Mouse (Mus musculus): ENCODE measurements around the gene Trim67.

The Trim67 gene

DNA sequence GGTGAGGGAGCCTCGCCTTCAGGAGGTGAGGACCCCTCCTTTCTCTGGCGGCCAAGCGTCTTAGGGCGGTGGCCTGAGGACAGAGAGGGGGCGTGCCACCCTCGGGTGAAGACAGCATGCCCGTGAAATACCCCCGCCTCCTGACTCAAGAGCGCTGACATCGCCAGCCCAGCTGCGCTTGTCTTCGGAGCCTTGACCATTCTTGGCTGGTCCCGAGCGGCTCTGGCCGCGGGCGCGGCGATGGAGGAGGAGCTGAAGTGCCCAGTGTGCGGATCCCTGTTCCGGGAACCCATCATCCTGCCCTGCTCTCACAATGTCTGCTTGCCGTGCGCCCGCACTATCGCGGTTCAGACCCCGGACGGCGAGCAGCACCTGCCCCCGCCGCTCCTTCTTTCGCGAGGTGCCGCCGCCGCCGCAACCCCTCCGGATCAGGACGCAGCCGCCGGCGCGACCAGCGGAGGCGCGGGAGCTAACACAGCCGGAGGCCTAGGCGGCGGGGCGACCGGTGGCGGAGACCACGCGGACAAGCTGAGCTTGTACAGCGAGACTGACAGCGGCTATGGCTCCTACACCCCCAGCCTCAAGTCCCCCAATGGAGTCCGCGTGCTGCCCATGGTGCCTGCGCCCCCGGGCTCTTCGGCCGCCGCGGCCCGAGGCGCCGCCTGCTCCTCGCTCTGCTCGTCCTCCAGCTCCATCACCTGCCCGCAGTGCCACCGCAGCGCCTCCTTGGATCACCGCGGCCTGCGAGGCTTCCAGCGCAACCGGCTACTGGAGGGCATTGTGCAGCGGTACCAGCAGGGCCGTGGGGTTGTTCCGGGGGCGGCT lies 981 bp downstream of the Trim67 start:
- peak in 1 of 2 experiments; percentile 51 for DNase-seq (ENCODE audit: inconsistent age in 2 of 2, low spot score in 1 of 2)

DNA sequence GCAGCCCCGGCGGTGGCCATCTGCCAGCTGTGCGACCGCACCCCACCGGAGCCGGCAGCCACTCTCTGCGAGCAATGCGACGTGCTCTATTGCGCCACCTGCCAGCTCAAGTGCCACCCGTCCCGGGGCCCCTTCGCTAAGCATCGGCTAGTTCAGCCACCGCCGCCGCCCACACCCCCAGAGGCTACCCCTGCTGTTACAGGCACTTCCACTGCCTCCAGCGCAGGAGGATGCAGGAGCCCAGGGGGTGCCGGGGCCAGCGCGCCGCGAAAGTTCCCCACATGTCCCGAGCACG lies 1.5 kb downstream of the Trim67 start:
- DNase-seq (ENCODE audit: inconsistent age in 2 of 2, low spot score in 1 of 2) = peak; percentile 52 to 84

DNA sequence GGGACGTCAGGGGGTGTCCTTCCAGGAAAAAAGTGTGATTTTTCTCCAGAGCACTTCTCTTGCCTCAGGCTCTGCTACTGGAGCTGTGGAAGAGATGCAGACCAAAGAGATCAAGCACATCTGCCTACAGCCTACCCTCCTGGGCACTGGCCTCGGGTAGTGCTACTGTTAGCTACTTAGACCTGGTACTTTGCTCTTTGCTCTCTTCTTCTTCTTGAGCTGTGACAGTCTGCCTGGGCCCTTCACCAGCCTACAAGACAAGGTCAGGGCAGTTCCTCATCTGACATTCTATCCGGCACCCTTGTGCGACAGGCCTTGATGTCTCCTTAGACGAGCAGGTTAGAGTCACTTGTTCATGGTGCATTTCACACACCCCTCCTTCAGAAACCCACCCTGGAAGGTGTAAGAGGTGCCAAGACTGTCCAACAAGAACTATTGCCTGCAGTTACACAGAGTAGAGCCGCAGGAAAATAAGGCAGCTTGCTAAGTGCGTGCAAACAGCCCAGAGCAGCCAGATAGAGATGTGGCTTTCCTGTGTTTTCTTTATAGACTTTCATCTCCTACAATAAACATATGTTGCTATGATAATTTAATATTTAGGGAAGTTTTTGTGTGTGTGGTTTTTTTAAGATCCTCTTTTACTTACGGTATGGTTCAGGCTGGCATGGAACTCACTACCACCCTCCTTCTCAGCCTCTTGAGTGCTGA lies 3.0 kb downstream of the Trim67 start:
- DNase-seq (ENCODE audit: inconsistent age in 2 of 2, low spot score in 1 of 2) = no peak

DNA sequence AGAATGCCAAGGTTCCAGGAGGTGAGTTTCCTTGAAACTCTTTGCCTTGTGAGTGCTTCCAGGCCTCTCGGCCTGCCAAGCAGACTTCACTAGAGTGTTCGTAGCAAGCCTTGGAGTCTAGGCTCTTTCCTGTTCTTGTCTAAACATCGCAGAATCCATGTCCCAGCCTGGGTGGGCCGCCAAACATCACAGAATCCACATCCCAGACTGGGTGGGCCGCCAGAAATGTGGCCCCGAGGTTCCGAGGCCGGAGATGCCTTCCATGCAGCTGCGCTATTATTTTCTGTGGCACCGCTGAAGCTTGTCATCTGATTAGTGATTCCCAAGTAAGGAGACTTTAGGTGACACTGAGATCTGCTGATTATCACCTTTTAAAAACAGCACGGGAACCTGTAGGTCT lies 7.7 kb downstream of the Trim67 start:
- DNase-seq (ENCODE audit: inconsistent age in 2 of 2, low spot score in 1 of 2) = no peak

DNA sequence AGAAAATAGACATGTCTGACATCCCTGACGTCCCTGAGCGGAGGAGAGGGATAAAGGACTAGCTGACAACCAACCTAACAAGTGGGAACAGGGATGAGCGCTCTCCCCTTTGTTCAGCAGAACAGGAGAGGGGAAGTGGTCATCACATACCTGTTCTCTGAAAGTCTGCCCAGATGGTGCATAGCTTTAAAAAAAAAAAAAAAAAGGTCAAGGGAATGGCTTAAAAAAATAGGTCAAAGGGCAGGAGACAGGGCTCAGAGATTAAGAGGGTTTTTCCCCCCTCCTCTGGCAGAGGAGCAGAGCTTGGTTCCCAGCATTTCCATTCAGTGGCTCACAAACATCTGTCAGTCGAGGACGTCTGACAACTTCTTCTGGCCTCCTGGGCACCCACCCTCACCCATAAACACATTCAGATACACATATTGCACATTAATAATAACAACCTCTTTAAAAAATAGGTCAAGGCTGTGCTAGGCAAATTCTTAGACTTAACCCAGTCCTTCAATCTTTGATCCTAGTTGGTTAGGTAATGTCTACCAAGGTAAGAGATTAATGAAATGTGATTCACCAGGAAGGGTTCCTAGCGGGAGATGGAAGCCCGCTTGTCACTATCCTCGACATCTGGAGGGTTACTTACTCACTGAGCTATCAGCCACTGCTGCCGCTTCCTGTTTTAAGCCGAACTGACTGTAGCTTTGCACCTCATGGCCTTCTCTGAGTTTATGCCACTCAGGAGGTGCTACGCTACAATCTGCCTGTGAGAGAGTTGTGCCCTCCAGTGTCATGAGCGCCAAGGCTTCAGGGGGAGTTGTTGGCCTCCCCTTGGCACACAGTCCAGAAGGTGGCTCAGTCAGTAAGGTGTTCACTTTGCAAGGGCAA lies 11.2 kb downstream of the Trim67 start:
- DNase-seq (ENCODE audit: inconsistent age in 2 of 2, low spot score in 1 of 2) = no peak

DNA sequence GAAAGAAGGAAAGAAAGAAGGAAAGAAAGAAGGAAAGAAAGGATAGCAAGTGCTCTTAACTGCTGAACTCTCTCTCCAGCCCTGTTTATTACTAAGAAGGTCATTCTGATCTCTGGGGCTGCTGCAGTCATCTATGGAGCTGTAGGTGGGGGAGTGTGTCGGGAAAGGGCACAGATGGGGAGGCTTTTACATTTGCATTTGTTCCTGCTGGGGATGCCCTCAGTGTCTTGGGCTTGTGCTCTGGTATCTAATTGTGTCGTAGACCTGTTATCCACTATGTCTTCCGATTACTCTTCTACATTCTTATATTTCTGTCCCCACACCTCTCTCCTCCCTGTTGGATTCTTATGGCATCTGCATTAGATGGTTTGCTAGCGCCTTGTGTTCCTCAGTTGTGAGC lies 13.1 kb downstream of the Trim67 start:
- DNase-seq (ENCODE audit: inconsistent age in 2 of 2, low spot score in 1 of 2) = no peak

DNA sequence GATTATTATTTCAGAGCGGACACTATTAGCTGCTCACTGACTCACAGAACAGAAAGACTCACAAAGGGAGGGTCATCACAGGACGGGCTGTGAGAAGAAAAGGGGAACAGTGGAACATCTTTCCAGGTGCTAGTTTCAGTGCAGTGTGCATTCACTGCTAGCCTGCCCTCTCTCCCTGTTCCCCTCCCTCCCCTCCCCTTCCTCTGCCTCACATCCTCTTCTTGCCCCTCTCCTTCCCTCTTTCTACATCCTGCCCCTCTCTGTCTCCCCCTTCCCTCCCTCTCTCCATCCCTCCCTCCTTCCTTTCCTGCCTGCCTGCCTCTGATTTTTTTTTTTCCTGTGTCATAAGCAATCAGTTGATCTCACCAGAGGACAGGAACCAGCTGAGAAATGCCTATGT lies 16.5 kb downstream of the Trim67 start:
- no peak for DNase-seq (ENCODE audit: inconsistent age in 2 of 2, low spot score in 1 of 2)

DNA sequence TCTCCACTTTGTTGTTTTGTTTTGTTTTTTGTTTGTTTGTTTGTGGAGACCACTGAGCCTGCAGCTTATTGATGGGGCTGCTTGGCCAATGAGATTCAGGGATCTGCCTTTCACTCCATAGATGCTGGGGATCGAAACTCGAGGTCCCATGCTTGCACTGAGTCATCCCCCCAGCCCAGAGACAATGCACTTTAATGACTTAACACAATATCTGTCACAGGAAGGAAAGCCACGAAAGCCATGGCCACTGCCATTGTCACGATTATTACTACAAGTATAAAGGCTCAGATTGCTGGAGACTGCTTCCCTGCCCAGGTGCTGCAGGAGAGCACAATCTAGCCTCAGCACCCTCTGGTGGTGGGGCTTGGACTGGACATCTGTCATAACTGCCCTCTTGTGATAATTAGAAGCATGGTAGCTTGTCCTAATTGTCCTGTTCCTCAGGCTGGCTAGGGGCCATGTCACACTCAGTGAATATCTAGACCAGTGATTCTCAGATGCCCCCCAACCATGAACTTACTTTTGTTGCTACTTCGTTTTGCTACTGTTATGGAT lies 17.2 kb downstream of the Trim67 start:
- DNase-seq (ENCODE audit: inconsistent age in 2 of 2, low spot score in 1 of 2) = peak in 1 of 2 experiments; percentile 51

DNA sequence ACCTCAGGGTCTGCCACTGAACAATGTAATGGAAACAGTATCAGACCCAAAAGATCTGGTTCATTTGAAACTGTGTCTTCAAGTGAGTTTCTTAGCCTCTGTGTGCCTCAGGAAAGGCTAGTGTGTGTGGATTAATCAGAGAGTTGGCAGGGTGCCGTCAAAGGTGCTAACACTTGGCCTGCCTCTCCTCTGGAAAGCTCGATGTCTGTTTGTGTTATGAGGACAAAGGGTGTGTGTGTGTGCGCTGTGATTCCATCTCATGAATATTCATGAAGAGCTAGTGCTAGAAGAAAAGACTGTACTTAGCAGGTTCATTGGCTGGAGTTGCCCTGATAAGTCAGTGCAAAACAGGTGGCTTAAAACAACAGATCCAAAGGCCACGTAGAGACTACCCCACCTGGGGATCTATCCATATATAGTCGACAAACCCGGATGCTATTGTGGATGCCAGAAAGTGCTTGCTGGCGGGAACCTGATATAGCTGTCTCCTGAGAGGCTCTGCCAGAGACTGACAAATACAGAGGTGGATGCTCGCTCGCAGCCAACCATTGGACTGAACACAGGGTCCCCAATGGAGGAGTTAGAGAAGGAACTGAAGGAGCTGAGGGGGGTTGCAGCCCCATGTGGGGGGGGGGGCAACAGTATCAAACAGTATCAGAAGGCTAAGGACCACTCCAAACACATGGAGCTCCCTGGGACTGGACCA lies 17.9 kb downstream of the Trim67 start:
- no peak for DNase-seq (ENCODE audit: inconsistent age in 2 of 2, low spot score in 1 of 2)

DNA sequence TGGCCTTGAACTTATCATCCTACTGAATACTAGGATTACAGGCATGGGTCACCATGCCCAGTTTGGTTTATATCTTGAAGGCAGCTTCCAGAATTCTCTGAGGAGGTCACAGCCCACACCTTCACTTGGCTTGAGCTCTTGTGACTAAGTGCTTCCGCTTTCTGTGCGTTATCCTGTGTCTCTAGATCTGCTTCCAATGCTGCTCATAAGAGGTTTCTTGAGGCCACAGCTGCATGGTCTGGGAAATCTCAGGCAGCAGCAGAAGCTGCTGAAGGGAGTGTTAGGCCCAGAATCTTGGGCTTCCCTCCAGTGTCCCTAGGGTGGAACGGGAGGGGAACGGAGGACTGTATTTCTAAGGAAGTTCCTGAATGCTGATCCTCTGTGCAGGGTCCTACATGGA lies 20.4 kb downstream of the Trim67 start:
- DNase-seq (ENCODE audit: inconsistent age in 2 of 2, low spot score in 1 of 2) = no peak

DNA sequence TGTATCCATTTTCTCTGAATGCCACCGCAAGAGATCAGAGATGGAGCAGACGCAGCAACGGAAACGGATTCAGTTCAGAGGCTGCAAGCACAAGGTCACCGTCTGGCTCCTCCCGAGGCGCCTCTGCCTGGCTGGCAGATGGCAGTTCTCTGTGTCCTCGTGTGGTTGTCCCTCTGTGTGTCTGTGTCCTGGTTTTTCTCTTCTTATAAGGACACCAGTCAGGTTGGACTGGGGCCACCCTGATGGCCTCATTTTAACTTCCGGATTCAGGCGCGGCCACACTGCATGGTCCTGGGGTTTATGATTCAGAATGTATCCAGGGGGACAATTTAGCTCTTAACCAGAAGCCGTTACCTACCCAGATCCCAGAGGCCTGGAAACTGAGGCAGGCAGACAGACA lies 23.0 kb downstream of the Trim67 start:
- DNase-seq (ENCODE audit: inconsistent age in 2 of 2, low spot score in 1 of 2) = peak in 1 of 2 experiments; percentile 26

DNA sequence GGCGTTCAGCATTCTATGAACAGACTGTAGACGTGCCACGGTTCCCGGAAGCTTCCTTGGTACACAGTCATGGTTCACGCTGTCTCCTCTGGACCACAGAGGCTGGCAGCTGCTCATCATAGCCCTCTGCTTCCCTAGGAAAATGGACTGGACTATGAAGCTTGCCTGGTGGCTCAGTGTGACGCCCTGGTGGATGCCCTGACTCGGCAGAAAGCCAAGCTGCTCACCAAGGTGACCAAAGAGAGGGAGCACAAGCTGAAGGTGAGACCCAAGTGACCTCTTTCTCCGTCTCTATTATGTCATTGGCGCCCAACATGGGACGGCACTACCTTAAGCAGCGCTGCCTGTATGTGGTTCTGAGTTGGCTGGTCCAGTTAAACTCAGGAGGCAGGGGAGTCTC lies 24.0 kb downstream of the Trim67 start:
- DNase-seq (ENCODE audit: inconsistent age in 2 of 2, low spot score in 1 of 2) = no peak

DNA sequence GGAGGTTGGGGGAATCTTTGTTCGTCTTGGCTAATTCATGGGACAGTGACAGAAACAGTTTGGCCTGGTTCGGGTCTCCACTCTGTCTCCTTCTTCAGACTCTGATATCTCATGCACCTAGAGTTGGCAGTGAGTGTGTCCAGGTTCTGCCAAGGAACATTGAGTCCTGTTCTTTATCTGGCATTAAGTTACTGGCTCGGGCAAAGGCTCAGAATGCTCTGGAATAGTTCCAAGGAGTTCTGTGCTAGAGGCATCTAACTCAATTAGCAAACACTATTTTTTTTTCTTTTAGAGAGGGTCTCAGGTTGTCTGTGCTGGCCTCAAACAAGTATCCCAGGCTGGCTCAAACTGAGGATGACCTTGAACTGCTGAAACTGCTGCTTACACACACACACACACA lies 24.5 kb downstream of the Trim67 start:
- DNase-seq (ENCODE audit: inconsistent age in 2 of 2, low spot score in 1 of 2) = peak in 1 of 2 experiments; percentile 35

DNA sequence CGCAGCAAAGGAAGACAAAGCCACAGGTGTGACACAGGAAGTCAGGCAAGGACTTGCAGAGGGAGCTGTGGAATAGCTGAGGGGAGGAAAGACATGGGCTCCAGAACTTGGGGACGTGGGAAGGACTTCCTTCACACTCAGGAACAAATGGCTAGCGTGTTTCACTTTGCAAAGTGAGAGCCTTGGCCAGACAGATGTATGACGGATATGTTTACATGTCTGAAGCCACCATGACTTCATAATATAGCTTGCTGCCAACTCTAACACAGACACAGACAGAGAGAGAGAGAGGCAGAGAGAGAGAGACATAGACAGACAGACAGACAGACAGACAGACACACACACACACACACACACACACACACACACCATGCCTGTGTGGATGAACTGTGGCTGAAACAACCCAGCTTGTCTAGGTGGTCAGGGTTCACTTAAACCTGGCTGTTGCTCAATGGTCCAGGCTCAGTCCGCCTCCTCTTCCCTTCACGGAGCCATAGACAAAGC lies 26.8 kb downstream of the Trim67 start:
- peak in 1 of 2 experiments; percentile 13 for DNase-seq (ENCODE audit: inconsistent age in 2 of 2, low spot score in 1 of 2)

DNA sequence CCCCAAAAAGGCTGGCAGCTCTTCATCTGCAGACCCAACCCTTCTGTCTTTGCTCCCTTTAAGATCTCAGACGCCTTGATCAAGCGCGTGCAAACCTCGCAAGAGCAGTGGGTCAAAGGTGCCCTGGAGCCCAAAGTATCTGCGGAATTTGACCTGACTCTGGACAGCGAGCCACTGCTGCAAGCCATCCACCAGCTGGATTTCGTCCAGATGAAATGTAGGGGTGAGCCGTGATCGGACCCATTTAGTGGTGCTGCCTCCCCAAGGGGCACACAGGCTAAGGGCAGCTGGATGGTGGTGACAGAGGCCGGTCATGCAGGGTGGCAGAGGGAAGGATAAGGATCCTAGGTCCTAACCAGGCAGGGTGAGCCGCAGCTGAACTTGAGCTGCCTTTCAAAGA lies 27.2 kb downstream of the Trim67 start:
- peak in 1 of 2 experiments; percentile 37 for DNase-seq (ENCODE audit: inconsistent age in 2 of 2, low spot score in 1 of 2)

DNA sequence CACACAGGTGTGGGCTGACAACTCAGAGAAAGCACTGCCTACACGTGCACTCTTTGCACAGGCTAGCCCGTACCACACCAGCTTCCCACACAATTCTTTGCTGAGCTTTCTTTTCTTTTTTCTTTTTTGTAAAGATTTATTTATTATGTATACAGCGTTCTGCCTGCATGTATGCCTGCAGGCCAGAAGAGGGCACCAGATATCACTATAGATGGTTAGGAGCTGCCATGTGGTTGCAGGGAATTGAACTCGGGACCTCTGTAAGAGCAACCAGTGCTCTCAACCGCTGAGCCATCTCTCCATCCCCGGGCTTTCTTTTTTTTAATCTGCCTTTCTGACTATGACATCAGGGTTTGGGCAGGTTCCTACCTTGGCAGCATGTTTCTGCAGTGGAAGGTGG lies 30.6 kb downstream of the Trim67 start:
- DNase-seq (ENCODE audit: inconsistent age in 2 of 2, low spot score in 1 of 2) = peak in 1 of 2 experiments; percentile 16

DNA sequence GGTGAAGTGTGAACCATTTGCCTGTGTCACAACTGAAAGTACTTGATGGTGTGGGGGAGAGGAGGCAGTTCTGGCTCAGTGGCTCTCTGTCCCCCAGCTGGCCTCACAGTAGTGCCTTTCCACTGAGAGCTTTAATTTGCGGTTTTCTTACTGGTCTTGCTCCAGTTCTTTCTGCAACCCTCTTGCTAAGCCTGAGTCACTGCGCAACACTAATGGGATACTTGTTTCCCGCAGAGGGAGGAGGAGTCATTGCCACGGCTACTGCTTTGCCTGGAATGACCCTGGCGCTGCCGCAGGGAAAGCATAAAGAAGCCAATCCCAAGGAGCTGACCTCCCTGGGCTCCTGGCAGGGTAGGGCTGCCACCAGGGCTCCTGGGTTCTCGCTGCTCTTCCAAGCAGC lies 33.8 kb downstream of the Trim67 start:
- DNase-seq (ENCODE audit: inconsistent age in 2 of 2, low spot score in 1 of 2) = peak; percentile 69 to 87

DNA sequence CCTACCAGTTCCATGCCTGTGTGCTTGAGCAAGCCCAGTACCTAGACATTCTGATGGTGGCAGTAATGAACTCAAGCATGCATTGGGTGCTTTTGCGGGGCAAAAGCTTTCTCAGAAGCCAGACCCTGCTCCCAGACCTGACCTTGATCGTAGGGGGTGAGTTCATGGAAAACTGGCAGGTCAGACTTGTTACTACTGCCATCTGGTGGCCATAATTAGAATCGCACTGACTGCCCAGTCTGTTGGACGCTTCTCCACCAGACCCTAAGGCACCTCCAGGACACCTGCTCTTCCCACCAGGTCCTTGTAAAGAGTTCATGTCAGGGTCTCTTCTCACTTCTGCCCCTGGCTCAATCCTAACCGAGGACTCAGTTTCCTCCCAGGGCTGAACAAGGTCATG lies 34.5 kb downstream of the Trim67 start:
- DNase-seq (ENCODE audit: inconsistent age in 2 of 2, low spot score in 1 of 2) = peak; percentile 57 to 83

DNA sequence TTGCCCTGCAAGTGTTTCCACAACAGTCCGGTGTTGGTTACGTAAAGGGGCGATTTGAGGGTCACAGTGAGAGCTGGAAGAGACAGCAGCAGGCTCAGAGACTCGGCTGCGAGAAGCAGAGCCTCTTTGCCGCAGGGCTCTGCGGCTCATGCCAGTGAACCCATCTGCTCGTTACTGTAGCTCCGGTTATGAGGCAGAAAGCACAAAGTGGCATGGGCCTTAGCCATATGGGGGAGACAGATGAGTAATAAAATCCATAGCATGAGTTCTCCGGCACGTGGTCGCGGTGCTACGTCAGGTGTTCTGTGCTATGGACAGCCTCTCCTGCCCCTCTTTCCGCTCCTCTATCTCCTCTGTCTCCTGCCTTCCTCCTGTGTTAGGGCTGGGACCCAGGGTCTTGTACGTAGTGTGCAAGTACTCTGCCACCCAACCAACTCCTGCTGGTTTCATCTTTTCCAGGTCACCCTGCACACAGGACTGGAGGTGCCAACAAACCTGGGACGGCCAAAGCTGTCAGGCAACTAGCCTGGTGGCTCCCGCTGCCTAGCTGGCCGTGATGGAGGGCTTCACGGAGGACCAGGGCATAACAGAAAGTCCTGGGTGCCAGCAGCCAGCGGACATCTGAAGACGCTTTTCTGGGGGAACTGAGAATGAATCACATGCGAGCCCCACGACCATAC lies 35.8 kb downstream of the Trim67 start:
- peak in 1 of 2 experiments; percentile 14 for DNase-seq (ENCODE audit: inconsistent age in 2 of 2, low spot score in 1 of 2)

DNA sequence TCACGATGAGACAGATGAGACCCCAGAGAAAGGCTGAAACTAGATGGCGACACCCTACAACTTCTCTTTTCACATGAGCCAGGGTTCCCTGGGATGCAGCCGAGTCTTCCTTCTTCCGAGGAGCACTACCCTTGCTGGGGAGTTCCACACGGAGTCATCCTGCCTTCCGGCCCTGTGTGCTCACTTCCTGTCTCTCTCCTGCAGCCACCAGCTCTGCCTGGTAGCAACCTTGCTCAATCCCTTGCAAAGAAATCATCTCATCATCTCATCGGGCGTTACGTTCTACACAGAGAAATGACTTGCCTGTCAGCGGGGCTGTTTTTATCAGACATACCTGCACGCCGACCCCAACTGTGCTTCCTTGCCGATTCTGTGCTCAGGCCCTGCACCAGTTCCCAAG lies 37.2 kb downstream of the Trim67 start:
- peak in 1 of 2 experiments; percentile 18 for DNase-seq (ENCODE audit: inconsistent age in 2 of 2, low spot score in 1 of 2)

Data from adrenal gland, adult (tissue).